Mouse (Mus musculus) kidney, adult 2 months (tissue): ENCODE measurements around the gene Aoc2. TPM values are rescaled to one million over a fixed set of nuclear protein-coding genes. Genes with fewer than 3 reads are reported as not detected.
A peak's percentile ranks its signal among the peaks of the same experiment; 100 is the strongest.

Experiments
- DNase-seq: peaks from one replicate; pipeline ENCODE4 v3.0.0; 2021
- H3K27ac ChIP-seq: fragments of 200-500 bp; 2 replicates; pipeline ENCODE4 v1.5.1; 2012; ENCODE audit warnings: low read depth, low read length, control low read depth, inconsistent platforms; ENCODE audit not compliant: insufficient read depth
- H3K27me3 ChIP-seq: fragments of 200-500 bp; replicated peaks from 2 replicates; pipeline ENCODE4 v1.6.1; 2012; ENCODE audit warnings: mild to moderate bottlenecking, moderate library complexity, low read length, inconsistent platforms; ENCODE audit not compliant: control insufficient read depth, insufficient read depth
- H3K36me3 ChIP-seq: fragments of 200-500 bp; 2 replicates; pipeline ENCODE4 v1.6.1; 2012; ENCODE audit warnings: mild to moderate bottlenecking, moderate library complexity, low read length, inconsistent platforms; ENCODE audit not compliant: control insufficient read depth, insufficient read depth
- H3K4me1 ChIP-seq: fragments of 200-500 bp; 2 replicates; pipeline ENCODE4 v1.6.1; 2011; ENCODE audit warnings: low read length; ENCODE audit not compliant: control insufficient read depth, insufficient read depth
- H3K4me3 ChIP-seq: fragments of 200-500 bp; 2 replicates; pipeline ENCODE4 v1.5.1; 2011; ENCODE audit warnings: mild to moderate bottlenecking, low read depth, low read length, control low read depth; ENCODE audit not compliant: insufficient read depth
- CTCF ChIP-seq: fragments of 200-500 bp; conservative IDR thresholded peaks from 2 replicates; pipeline ENCODE4 v1.5.1; 2011; ENCODE audit warnings: low read depth, mild to moderate bottlenecking, control low read depth, low read length, moderate library complexity, mixed read lengths; ENCODE audit not compliant: insufficient read depth, insufficient read length
- POLR2A ChIP-seq: fragments of 200-500 bp; IDR thresholded peaks from one replicate; pipeline ENCODE4 v1.6.1; 2011; ENCODE audit warnings: low read depth, low read length, control low read depth
- WGBS: fragments of 180-500 bp; shearing (Covaris S2); methylation state at CpG from one replicate; pipeline ENCODE4 v1.1.7; 2018; 5-methylcytosine and 5-hydroxymethylcytosine counted together
- polyA plus RNA-seq: library from polyadenylated mRNA; depleted of rRNA; stranded (reverse); fragments of >200 nt; gene quantifications from 2 replicates; pipeline ENCODE4 v1.2.3, GENCODE M21; 2012

The Aoc2 gene
- polyA plus RNA-seq, 1 experiment: 2.6 TPM

GRCm38 (mm10) chr11:101301299-101302003 lies 23.4 kb upstream of the Aoc2 start:
- Histone ChIP-seq H3K27me3 (no peaks in the 10 kb centered on the region), H3K4me1 (peaks cover 16% of the 10 kb centered on the region; the same call in 1 of the 2 replicates), H3K27ac (peak overlapping the region; percentile 34), H3K36me3 (no peaks in the 10 kb centered on the region), H3K4me3 (peak overlapping the region; percentile 72)
- WGBS: 6% methylated on average over 26 of the region's 26 CpGs
- no peak for TF ChIP-seq POLR2A
- TF ChIP-seq CTCF: no peak
- DNase-seq: no peak

GRCm38 (mm10) chr11:101302004-101302798 lies 22.7 kb upstream of the Aoc2 start, which contains the start of gene Becn1:
TSS of gene Becn1 (minus strand) at chr11:101302286.
- peak; percentile 97 for DNase-seq
- H3K36me3 ChIP-seq: no peaks in the 10 kb centered on the region
- no peaks in the 10 kb centered on the region for H3K27me3 ChIP-seq
- TF ChIP-seq CTCF: peak; percentile 95; the same call in 1 of the 2 replicates
- peak; percentile 53 for TF ChIP-seq POLR2A
- peak within 1 kb of the TSS; percentile 72 for H3K4me3 ChIP-seq
- peak within 1 kb of the TSS; percentile 34 for H3K27ac ChIP-seq
- peaks cover 16% of the 10 kb centered on the region; the same call in 1 of the 2 replicates for H3K4me1 ChIP-seq
- 6% methylated on average over 39 of the region's 39 CpGs for WGBS

- DNase-seq: no peak
- H3K27ac ChIP-seq: no peak overlapping the region
- no peaks in the 10 kb centered on the region for H3K4me1 ChIP-seq
- TF ChIP-seq POLR2A: no peak
- no peak for TF ChIP-seq CTCF
- H3K4me3 ChIP-seq: no peak overlapping the region
- 54% methylated on average over 5 of the region's 5 CpGs for WGBS
- no peaks in the 10 kb centered on the region for H3K36me3 ChIP-seq
- H3K27me3 ChIP-seq: no peaks in the 10 kb centered on the region
Measured at GRCm38 (mm10) chr11:101307744-101308143, 17.1 kb upstream of the Aoc2 start.

- H3K4me1 ChIP-seq: no peaks in the 10 kb centered on the region
- no peak for DNase-seq
- no peak overlapping the region for H3K27ac ChIP-seq
- TF ChIP-seq POLR2A (no peak), CTCF (no peak)
- H3K27me3 ChIP-seq: no peaks in the 10 kb centered on the region
- H3K36me3 ChIP-seq: no peaks in the 10 kb centered on the region
- no peak overlapping the region for H3K4me3 ChIP-seq
- 87% methylated on average over 3 of the region's 3 CpGs for WGBS
Measured at GRCm38 (mm10) chr11:101311083-101311482, 13.8 kb upstream of the Aoc2 start.

GRCm38 (mm10) chr11:101312150-101312549 lies 12.7 kb upstream of the Aoc2 start:
- 46% methylated on average over 3 of the region's 3 CpGs for WGBS
- H3K4me3 ChIP-seq: no peak overlapping the region
- H3K27ac ChIP-seq: no peak overlapping the region
- no peaks in the 10 kb centered on the region for H3K36me3 ChIP-seq
- no peaks in the 10 kb centered on the region; the same call in 1 of the 2 replicates for H3K4me1 ChIP-seq
- no peaks in the 10 kb centered on the region for H3K27me3 ChIP-seq
- DNase-seq: no peak
- no peak for TF ChIP-seq POLR2A
- TF ChIP-seq CTCF: no peak

- TF ChIP-seq POLR2A (no peak), CTCF (no peak)
- Histone ChIP-seq H3K36me3 (peaks cover 3% of the 10 kb centered on the region), H3K27me3 (no peaks in the 10 kb centered on the region), H3K27ac (no peak overlapping the region), H3K4me1 (no peaks in the 10 kb centered on the region; the same call in 1 of the 2 replicates), H3K4me3 (no peak overlapping the region)
- WGBS: 95% methylated on average over 1 of the region's 1 CpGs
- no peak for DNase-seq
Measured at GRCm38 (mm10) chr11:101314567-101314966, 10.3 kb upstream of the Aoc2 start.
